Mouse (Mus musculus) heart, adult 2 months (tissue): ENCODE results near the gene Glipr2. TPM values are rescaled to one million over a fixed set of nuclear protein-coding genes. Genes with fewer than 3 reads are reported as not detected.

Source experiments
- DNase-seq, 2 experiments: peaks; one replicate each; pipeline ENCODE4 v3.0.0; 2021
- H3K27ac ChIP-seq: fragments of 200-600 bp; 2 replicates; pipeline ENCODE4 v1.8.1; 2022
- H3K27me3 ChIP-seq: fragments of 200-500 bp; 2 replicates; pipeline ENCODE4 v1.6.1; 2012; ENCODE audit warnings: mild to moderate bottlenecking, low read length, inconsistent platforms, mixed read lengths; ENCODE audit not compliant: control insufficient read depth, insufficient read depth
- H3K36me3 ChIP-seq: fragments of 200-500 bp; 2 replicates; pipeline ENCODE4 v1.6.1; 2012; ENCODE audit warnings: low read length, inconsistent platforms; ENCODE audit not compliant: control insufficient read depth, insufficient read depth
- H3K4me1 ChIP-seq: fragments of 200-500 bp; 2 replicates; pipeline ENCODE4 v1.6.1; 2011; ENCODE audit warnings: low read length; ENCODE audit not compliant: control insufficient read depth, insufficient read depth
- H3K4me3 ChIP-seq: fragments of 200-600 bp; 2 replicates; pipeline ENCODE4 v1.8.1; 2022
- H3K79me2 ChIP-seq: fragments of 200-500 bp; replicated peaks from 2 replicates; pipeline ENCODE4 v1.6.1; 2012; ENCODE audit warnings: mild to moderate bottlenecking, inconsistent platforms, low read length, moderate library complexity, mixed read lengths; ENCODE audit not compliant: control insufficient read depth, insufficient read depth
- H3K9ac ChIP-seq: fragments of 200-500 bp; 2 replicates; pipeline ENCODE4 v1.6.1; 2012; ENCODE audit warnings: low read depth, mild to moderate bottlenecking, control low read depth, inconsistent platforms, low read length, mixed read lengths
- CTCF ChIP-seq: fragments of 200-600 bp; IDR thresholded peaks from 2 replicates; pipeline ENCODE4 v1.8.1; 2022; ENCODE audit warnings: antibody characterized with exemption, mild to moderate bottlenecking, moderate library complexity
- EP300 ChIP-seq: fragments of 200-500 bp; IDR thresholded peaks from 2 replicates; pipeline ENCODE4 v1.6.1; 2011; ENCODE audit warnings: low read depth, low read length, control low read depth; ENCODE audit not compliant: insufficient read depth
- POLR2A ChIP-seq: fragments of 200-500 bp; IDR thresholded peaks from 2 replicates; pipeline ENCODE4 v1.6.1; 2011; ENCODE audit warnings: mild to moderate bottlenecking, low read depth, low read length, control low read depth; ENCODE audit not compliant: insufficient read depth
- WGBS: fragments of 180-500 bp; shearing (Covaris S2); methylation state at CpG from one replicate; pipeline ENCODE4 v1.1.7; 2018; 5-methylcytosine and 5-hydroxymethylcytosine counted together
- intact Hi-C: fragments of 180-260 bp; cut with DNase I; formaldehyde crosslinking; loops from one replicate; pipeline ENCODE4 v1.15.1; 2025
- long read RNA-seq: library from polyadenylated mRNA; stranded (forward); transcript quantifications from one replicate; pipeline ENCODE4 v2.0.0, GENCODE M21; 2021
- polyA plus RNA-seq: library from polyadenylated mRNA; depleted of rRNA; stranded (reverse); fragments of >200 nt; gene quantifications from 2 replicates; pipeline ENCODE4 v1.2.3, GENCODE M21; 2012; rRNA removed
- total RNA-seq, 2 experiments: library from RNA; stranded (reverse); gene quantifications; 2 replicates each; pipeline ENCODE4 v1.2.3; 2021

Glipr2 gene
- total RNA-seq, result 1 to 10 TPM; 2.1 to 5.3 TPM
- polyA plus RNA-seq, result 5.2 and 6.9 TPM in 2 replicates
- long read RNA-seq, transcript Glipr2-201 (5 exons, 2,320 nt), result major isoform, 9 of 10 reads
- long read RNA-seq, partial matches to known transcripts, result 0 of 10 reads
- long read RNA-seq, other reads (novel, unspliced or antisense), result 1 of 10 reads

DNA sequence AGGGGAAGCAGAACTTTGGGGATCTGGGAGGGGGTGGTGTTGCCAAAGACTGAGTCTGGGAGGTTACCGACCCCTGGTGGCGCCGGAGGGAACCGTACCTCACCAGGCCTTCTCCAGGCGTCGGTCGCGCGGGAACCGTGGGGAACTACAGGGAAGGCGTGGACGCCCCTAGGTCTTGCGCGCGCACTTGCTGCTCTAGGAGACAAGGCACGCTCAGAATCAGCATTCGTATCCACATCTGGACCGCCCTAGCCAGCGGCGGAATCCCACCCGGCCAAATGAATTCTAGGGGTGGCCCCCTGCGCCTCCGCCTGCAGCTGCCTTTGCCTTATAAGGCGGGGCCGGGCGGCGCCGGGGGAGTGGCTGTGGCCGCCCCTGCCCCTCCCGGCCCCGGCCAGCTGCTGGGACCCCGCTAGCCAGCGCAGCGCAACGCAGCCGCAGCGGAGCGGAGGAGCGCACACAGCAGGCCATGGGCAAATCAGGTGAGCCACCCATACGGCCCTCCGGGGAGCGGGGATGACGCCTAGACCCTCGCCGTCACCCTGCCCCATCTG, at the start of gene Glipr2:
Gene Glipr2 (plus strand): TSS at position 110 of the 554 bp plus-strand sequence.
- no peaks in the 10 kb centered on the region for H3K27me3 ChIP-seq
- H3K27ac ChIP-seq, result peak within 1 kb of the TSS; percentile 51
- H3K4me1 ChIP-seq, result peaks cover 1% of the 10 kb centered on the region; the same call in 1 of the 2 replicates
- TF ChIP-seq POLR2A, result peak; percentile 37; the same call in 1 of the 2 replicates
- no peak for TF ChIP-seq EP300
- peak; percentile 88 for TF ChIP-seq CTCF
- DNase-seq, result peak; percentile 86
- H3K36me3 ChIP-seq, result no peaks in the 10 kb centered on the region
- WGBS, result under 1% methylated on average over 45 of the region's 45 CpGs
- no peaks in the 10 kb centered on the region for H3K79me2 ChIP-seq
- peak within 1 kb of the TSS; percentile 54 for H3K9ac ChIP-seq
- H3K4me3 ChIP-seq, result peak within 1 kb of the TSS; percentile 60
- intact Hi-C loops, result no loop called here

DNA sequence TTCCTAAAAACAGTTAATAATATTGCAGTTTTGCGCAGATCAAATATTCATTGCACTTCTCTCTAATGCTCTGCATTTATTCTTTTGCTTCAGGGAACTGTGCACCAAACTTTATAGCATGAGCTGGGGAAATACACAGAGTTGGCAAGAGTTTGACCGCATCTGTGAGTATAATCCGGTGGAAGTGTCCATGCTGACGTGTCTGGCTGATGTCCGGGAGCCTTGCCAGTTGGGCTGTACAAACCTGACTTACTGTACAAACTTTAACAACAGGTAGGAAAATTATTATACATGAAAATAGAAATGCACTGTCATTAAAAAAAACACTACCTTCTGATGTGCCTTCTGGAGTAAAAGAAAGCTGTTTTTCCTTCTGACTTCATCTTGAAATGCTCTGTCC, 39.0 kb upstream of the Glipr2 start:
- Histone ChIP-seq H3K4me1 (no peaks in the 10 kb centered on the region), H3K9ac (no peak overlapping the region), H3K27ac (no peak overlapping the region), H3K79me2 (no peaks in the 10 kb centered on the region), H3K4me3 (no peak overlapping the region), H3K27me3 (no peaks in the 10 kb centered on the region), H3K36me3 (no peaks in the 10 kb centered on the region)
- intact Hi-C loops, result no loop called here
- no peak for TF ChIP-seq POLR2A
- no peak for TF ChIP-seq EP300
- TF ChIP-seq CTCF, result no peak
- DNase-seq, result no peak
- WGBS, result 61% methylated on average over 5 of the region's 5 CpGs

DNA sequence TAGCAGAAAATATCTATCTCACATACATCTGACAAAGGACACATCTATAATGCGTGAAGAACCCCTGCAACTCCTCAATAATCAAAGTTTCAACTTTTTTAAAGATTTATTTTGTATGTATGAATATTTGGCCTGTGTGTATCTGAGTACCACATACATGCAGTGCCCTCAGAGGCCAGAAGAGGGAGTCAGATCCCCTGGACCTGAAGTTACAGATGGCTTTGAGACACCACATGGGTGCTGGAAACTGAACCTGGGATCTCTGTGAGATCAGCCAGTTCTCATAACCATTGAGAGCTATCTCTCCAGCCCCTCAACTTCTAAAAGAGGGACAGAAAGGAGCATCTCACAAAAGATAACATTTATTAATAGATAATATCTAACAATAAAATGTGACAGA, 36.6 kb upstream of the Glipr2 start:
- WGBS, result 93% methylated on average over 1 of the region's 1 CpGs
- H3K36me3 ChIP-seq, result no peaks in the 10 kb centered on the region
- intact Hi-C loops, result no loop called here
- DNase-seq, result no peak
- no peak overlapping the region for H3K4me3 ChIP-seq
- H3K79me2 ChIP-seq, result no peaks in the 10 kb centered on the region
- H3K9ac ChIP-seq, result no peak overlapping the region
- H3K4me1 ChIP-seq, result no peaks in the 10 kb centered on the region
- no peak overlapping the region for H3K27ac ChIP-seq
- no peaks in the 10 kb centered on the region for H3K27me3 ChIP-seq
- TF ChIP-seq CTCF, result 0 out of 2 replicates have a peak, but pooled peaks have one; percentile 8
- TF ChIP-seq EP300, result no peak

DNA sequence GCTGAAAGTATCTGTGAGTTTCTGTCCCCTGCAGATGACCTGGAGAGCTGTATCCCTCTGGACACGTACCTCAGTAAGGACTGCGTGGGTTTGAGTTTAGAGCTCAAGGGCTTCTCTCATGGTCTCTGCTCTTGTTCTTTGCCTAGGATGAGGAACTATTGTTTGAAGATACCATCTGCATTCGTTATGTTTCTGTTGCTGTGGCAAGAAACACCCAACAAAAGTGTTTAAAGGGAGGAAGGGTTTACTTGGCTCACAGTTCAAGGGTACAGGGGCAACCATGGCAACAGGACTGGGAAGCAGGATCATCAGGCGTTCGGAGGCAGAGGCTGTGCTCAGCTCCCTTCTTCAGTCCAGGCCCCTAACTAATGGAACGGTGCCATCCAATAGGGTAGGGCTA, 32.1 kb upstream of the Glipr2 start:
- intact Hi-C loops, result loop anchor here (5.0 kb wide), 1 partner anchor 37 kb away; no protein-coding TSS in a partner anchor
- Histone ChIP-seq H3K27ac (no peak overlapping the region), H3K79me2 (no peaks in the 10 kb centered on the region), H3K9ac (no peak overlapping the region), H3K36me3 (no peaks in the 10 kb centered on the region), H3K4me1 (peaks cover 1% of the 10 kb centered on the region; the same call in 1 of the 2 replicates), H3K27me3 (no peaks in the 10 kb centered on the region), H3K4me3 (no peak overlapping the region)
- TF ChIP-seq EP300 (no peak), POLR2A (no peak), CTCF (no peak)
- WGBS, result 83% methylated on average over 6 of the region's 6 CpGs
- DNase-seq, result no peak

DNA sequence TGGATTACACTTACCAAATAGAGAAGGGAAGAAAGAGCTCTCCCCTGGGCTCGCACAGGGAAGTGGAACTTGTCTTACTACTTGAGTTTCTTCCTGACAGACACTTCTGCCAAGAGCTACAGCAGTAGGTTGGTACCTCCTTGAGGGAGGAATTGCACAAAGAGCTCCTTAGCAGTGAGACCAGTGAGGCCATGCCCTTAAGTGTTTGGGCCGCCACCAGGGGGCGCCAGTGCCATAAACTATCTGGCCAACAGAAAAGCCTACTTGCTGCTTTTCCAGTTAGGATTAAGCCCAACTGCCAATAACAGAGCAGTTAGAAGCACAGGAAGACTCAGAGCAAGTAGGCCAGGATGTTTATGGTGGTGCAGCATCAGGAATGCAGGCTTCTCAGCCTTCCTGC, 31.4 kb upstream of the Glipr2 start:
- no peaks in the 10 kb centered on the region for H3K27me3 ChIP-seq
- DNase-seq, result peak; percentile 81 to 89
- no peaks in the 10 kb centered on the region for H3K36me3 ChIP-seq
- H3K27ac ChIP-seq, result no peak overlapping the region
- H3K79me2 ChIP-seq, result no peaks in the 10 kb centered on the region
- H3K4me3 ChIP-seq, result no peak overlapping the region
- intact Hi-C loops, result loop anchor here (1.0 to 5.0 kb wide), 2 partner anchors 37 to 57 kb away; no protein-coding TSS in a partner anchor
- TF ChIP-seq CTCF (peak; percentile 96), POLR2A (no peak), EP300 (peak; percentile 50; the same call in 1 of the 2 replicates)
- 10% methylated on average over 3 of the region's 3 CpGs for WGBS
- no peak overlapping the region for H3K9ac ChIP-seq
- peaks cover 1% of the 10 kb centered on the region; the same call in 1 of the 2 replicates for H3K4me1 ChIP-seq

DNA sequence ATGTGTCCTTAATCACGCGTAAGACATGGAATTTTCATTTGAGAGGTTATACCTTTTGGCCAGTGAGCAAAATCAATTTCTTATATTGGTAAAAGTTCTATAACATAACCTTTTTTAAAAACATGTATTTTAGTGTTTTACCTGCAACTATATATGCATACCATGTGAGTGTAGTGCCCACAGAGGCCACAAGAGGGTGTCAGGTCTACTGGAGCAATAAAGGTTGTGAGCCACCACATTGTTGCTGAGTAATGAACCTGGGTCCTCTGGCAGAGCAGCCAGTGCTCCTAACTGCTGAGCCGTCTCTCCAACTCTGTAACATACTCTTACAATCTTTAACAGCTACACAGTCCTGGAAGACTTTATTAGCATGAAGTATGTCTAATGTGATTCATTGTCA, 29.4 kb upstream of the Glipr2 start:
- DNase-seq, result no peak
- Histone ChIP-seq H3K36me3 (no peaks in the 10 kb centered on the region), H3K4me1 (peaks cover 1% of the 10 kb centered on the region; the same call in 1 of the 2 replicates), H3K27ac (no peak overlapping the region), H3K79me2 (no peaks in the 10 kb centered on the region), H3K9ac (no peak overlapping the region), H3K4me3 (no peak overlapping the region), H3K27me3 (no peaks in the 10 kb centered on the region)
- TF ChIP-seq EP300 (no peak), CTCF (peak; percentile 49), POLR2A (no peak)
- WGBS, result 98% methylated on average over 3 of the region's 3 CpGs
- intact Hi-C loops, result loop anchor here (5.0 kb wide), 1 partner anchor 34 kb away; no protein-coding TSS in a partner anchor
